Mouse (Mus musculus): ENCODE data around the gene Dhrs7. TPM values are rescaled to one million over a fixed set of nuclear protein-coding genes. Genes with fewer than 3 reads are reported as not detected.
"Not testable (repeated sequence)": the region's sequence is repeated elsewhere in the genome, so short reads cannot be mapped to it uniquely, and the experiment has no call there.

Dhrs7 gene
- polyA plus RNA-seq, 1 experiment from 2014 or later, result 12.8 TPM

- H3K27me3 ChIP-seq (ENCODE audit: control insufficient read depth, insufficient read depth, low read length); ATAC-seq (ENCODE audit: low FRiP score); H3K27ac ChIP-seq (ENCODE audit: low read depth, low read length); H3K9me3 ChIP-seq (ENCODE audit: control insufficient read depth, low read length); H3K9ac ChIP-seq (ENCODE audit: low read length); H3K4me1 ChIP-seq (ENCODE audit: control insufficient read depth, insufficient read depth, low read length); H3K36me3 ChIP-seq (ENCODE audit: control insufficient read depth, insufficient read depth, low read length); H3K4me3 ChIP-seq (ENCODE audit: low read depth, low read length); H3K4me2 ChIP-seq: not testable (repeated sequence)
- DNase-seq (ENCODE audit: low spot score, missing footprints), result peak; percentile 61
- 76% methylated on average over 4 of the region's 4 CpGs for WGBS
Measured at GRCm38 (mm10) chr12:72686566-72686965, 21.9 kb upstream of the Dhrs7 start.

DNA sequence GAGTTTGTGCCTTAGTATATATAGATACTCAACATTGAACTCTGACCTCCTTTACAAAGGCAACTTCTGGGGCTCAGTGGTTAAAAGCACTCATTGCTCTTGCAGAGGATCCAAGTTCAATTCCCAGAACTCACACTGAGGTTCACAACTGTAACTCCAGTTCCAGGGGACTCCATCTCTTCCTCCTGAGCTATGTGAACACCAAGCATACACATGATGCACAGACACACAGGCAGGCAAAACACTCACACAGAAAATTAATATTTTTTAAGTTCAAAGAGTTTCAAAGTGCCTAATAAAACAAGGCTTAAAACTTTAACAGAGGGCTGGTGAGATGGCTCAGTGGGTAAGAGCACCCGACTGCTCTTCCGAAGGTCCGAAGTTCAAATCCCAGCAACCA, 18.9 kb upstream of the Dhrs7 start:
- WGBS, result 92% methylated on average over 3 of the region's 3 CpGs
- peak; percentile 57 for DNase-seq (ENCODE audit: low spot score, missing footprints)
- H3K27me3 ChIP-seq (ENCODE audit: control insufficient read depth, insufficient read depth, low read length), result no peaks in the 10 kb centered on the region
- H3K27ac ChIP-seq (ENCODE audit: low read depth, low read length), result no peak overlapping the region
- H3K9me3 ChIP-seq (ENCODE audit: control insufficient read depth, low read length), result no peaks in the 10 kb centered on the region
- H3K4me3 ChIP-seq (ENCODE audit: low read depth, low read length), result no peak overlapping the region
- no peak overlapping the region for H3K9ac ChIP-seq (ENCODE audit: low read length)
- no peak for ATAC-seq (ENCODE audit: low FRiP score)
- no peaks in the 10 kb centered on the region for H3K36me3 ChIP-seq (ENCODE audit: control insufficient read depth, insufficient read depth, low read length)
- H3K4me2 ChIP-seq, result no peak overlapping the region
- H3K4me1 ChIP-seq (ENCODE audit: control insufficient read depth, insufficient read depth, low read length), result no peaks in the 10 kb centered on the region

- Histone ChIP-seq H3K9ac (ENCODE audit: low read length) (no peak overlapping the region), H3K27ac (ENCODE audit: low read depth, low read length) (no peak overlapping the region), H3K4me1 (ENCODE audit: control insufficient read depth, insufficient read depth, low read length) (no peaks in the 10 kb centered on the region), H3K27me3 (ENCODE audit: control insufficient read depth, insufficient read depth, low read length) (no peaks in the 10 kb centered on the region), H3K9me3 (ENCODE audit: control insufficient read depth, low read length) (no peaks in the 10 kb centered on the region), H3K36me3 (ENCODE audit: control insufficient read depth, insufficient read depth, low read length) (no peaks in the 10 kb centered on the region), H3K4me2 (no peak overlapping the region), H3K4me3 (ENCODE audit: low read depth, low read length) (no peak overlapping the region)
- no peak for ATAC-seq (ENCODE audit: low FRiP score)
- peak; percentile 62 for DNase-seq (ENCODE audit: low spot score, missing footprints)
- WGBS, result 58% methylated on average over 8 of the region's 8 CpGs
Measured at GRCm38 (mm10) chr12:72682511-72683282, 18.0 kb upstream of the Dhrs7 start.

- H3K4me3 ChIP-seq (ENCODE audit: low read depth, low read length), result no peak overlapping the region
- no peak overlapping the region for H3K27ac ChIP-seq (ENCODE audit: low read depth, low read length)
- H3K9ac ChIP-seq (ENCODE audit: low read length), result no peak overlapping the region
- DNase-seq (ENCODE audit: low spot score, missing footprints), result no peak
- no peaks in the 10 kb centered on the region for H3K27me3 ChIP-seq (ENCODE audit: control insufficient read depth, insufficient read depth, low read length)
- no peak for ATAC-seq (ENCODE audit: low FRiP score)
- 89% methylated on average over 1 of the region's 1 CpGs for WGBS
- H3K9me3 ChIP-seq (ENCODE audit: control insufficient read depth, low read length), result no peaks in the 10 kb centered on the region
- no peaks in the 10 kb centered on the region for H3K36me3 ChIP-seq (ENCODE audit: control insufficient read depth, insufficient read depth, low read length)
- no peak overlapping the region for H3K4me2 ChIP-seq
- no peaks in the 10 kb centered on the region for H3K4me1 ChIP-seq (ENCODE audit: control insufficient read depth, insufficient read depth, low read length)
Measured at GRCm38 (mm10) chr12:72681919-72682318, 17.2 kb upstream of the Dhrs7 start.

DNA sequence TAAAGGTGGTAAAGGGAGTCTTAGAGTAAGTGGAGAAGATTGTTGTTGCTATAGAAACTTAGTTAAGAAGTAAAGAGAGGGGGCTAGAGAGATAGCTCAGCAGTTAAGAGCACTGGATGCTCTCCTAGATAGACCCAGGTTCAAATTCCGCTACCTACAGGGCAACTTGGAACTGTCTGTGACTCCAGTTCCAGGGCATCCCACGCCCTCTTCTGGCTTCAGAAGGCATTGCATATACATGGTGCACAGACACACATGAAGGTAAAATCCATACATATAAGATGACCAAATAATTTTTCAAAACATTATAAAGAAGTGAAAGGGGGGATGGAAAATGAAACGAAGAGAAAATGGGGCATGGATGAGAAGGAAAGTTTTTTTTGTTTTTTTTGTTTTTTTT, 14.9 kb upstream of the Dhrs7 start:
- H3K4me1 ChIP-seq (ENCODE audit: control insufficient read depth, insufficient read depth, low read length), result no peaks in the 10 kb centered on the region
- no peak overlapping the region for H3K4me3 ChIP-seq (ENCODE audit: low read depth, low read length)
- no peaks in the 10 kb centered on the region for H3K36me3 ChIP-seq (ENCODE audit: control insufficient read depth, insufficient read depth, low read length)
- no peak overlapping the region for H3K27ac ChIP-seq (ENCODE audit: low read depth, low read length)
- no peaks in the 10 kb centered on the region for H3K27me3 ChIP-seq (ENCODE audit: control insufficient read depth, insufficient read depth, low read length)
- DNase-seq (ENCODE audit: low spot score, missing footprints) (peak; percentile 12), ATAC-seq (ENCODE audit: low FRiP score) (no peak)
- 68% methylated on average over 3 of the region's 3 CpGs for WGBS
- H3K4me2 ChIP-seq, result no peak overlapping the region
- no peaks in the 10 kb centered on the region for H3K9me3 ChIP-seq (ENCODE audit: control insufficient read depth, low read length)
- no peak overlapping the region for H3K9ac ChIP-seq (ENCODE audit: low read length)

DNA sequence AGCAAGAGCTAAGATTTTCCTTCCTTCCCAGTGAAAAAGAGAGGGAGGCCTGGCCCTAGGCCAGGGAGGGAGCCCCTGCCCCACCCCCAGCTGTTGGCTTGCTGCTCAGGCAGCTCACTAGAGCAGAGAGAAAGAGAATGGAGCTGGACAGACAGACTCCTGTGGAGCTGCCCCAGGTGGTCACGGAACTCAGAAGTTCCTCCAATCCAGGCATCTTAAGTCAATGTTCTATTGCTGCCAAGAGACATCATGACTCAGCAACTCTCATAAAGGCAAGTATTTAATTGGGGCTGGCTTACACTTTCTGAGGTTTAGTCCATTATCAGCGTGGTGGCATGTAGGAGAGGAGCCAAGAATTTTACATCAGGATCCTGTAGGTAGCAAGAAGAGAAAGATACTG, 10.1 kb upstream of the Dhrs7 start:
- H3K36me3 ChIP-seq (ENCODE audit: control insufficient read depth, insufficient read depth, low read length), result no peaks in the 10 kb centered on the region
- 73% methylated on average over 2 of the region's 2 CpGs for WGBS
- no peaks in the 10 kb centered on the region for H3K4me1 ChIP-seq (ENCODE audit: control insufficient read depth, insufficient read depth, low read length)
- no peak overlapping the region for H3K9ac ChIP-seq (ENCODE audit: low read length)
- DNase-seq (ENCODE audit: low spot score, missing footprints) (no peak), ATAC-seq (ENCODE audit: low FRiP score) (no peak)
- no peak overlapping the region for H3K4me2 ChIP-seq
- no peak overlapping the region for H3K27ac ChIP-seq (ENCODE audit: low read depth, low read length)
- H3K9me3 ChIP-seq (ENCODE audit: control insufficient read depth, low read length), result no peaks in the 10 kb centered on the region
- H3K27me3 ChIP-seq (ENCODE audit: control insufficient read depth, insufficient read depth, low read length), result no peaks in the 10 kb centered on the region
- no peak overlapping the region for H3K4me3 ChIP-seq (ENCODE audit: low read depth, low read length)

DNA sequence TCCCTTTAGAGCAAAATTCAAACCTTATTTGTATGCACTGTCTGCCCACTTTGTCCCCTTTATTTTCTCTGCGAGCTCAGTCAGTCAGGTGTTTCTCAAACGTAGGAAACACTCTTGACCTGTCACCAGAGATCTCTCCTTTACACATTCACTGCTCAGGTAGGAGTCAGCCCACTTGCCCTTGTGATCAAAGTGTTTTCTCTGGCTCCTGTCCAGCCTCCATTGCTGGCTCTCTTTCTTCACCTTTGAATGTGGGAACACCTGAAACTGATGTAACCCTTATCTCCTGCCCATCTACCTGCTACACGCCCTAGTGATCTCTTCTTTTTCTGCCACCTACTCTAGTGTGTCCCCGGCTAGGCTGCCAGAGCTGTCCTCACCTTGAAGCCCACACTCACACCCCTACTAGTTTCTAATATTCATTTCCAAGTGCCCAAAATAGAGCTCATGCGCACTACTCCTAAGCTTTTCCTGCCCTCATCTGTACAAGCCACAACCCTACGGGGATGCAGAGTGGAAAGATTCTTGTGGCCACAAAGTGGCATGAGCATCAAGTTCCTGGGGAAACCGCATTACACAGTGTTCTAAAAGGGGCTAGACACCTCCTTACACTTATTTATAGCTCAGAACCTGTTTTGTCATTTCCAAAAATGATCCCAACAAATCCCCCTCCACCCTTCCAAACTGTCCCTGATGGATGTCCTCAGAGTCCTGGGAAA, 9.5 kb upstream of the Dhrs7 start:
- H3K9me3 ChIP-seq (ENCODE audit: control insufficient read depth, low read length), result no peaks in the 10 kb centered on the region
- H3K4me3 ChIP-seq (ENCODE audit: low read depth, low read length), result no peak overlapping the region
- H3K27ac ChIP-seq (ENCODE audit: low read depth, low read length), result no peak overlapping the region
- H3K4me2 ChIP-seq, result no peak overlapping the region
- H3K36me3 ChIP-seq (ENCODE audit: control insufficient read depth, insufficient read depth, low read length), result no peaks in the 10 kb centered on the region
- H3K9ac ChIP-seq (ENCODE audit: low read length), result no peak overlapping the region
- ATAC-seq (ENCODE audit: low FRiP score), result no peak
- peak; percentile 12 for DNase-seq (ENCODE audit: low spot score, missing footprints)
- H3K27me3 ChIP-seq (ENCODE audit: control insufficient read depth, insufficient read depth, low read length), result no peaks in the 10 kb centered on the region
- WGBS, result 84% methylated on average over 7 of the region's 7 CpGs
- H3K4me1 ChIP-seq (ENCODE audit: control insufficient read depth, insufficient read depth, low read length), result no peaks in the 10 kb centered on the region

GRCm38 (mm10) chr12:72671516-72672135, 6.9 kb upstream of the Dhrs7 start:
- H3K27me3 ChIP-seq (ENCODE audit: control insufficient read depth, insufficient read depth, low read length), result no peaks in the 10 kb centered on the region
- ATAC-seq (ENCODE audit: low FRiP score) (no peak), DNase-seq (ENCODE audit: low spot score, missing footprints) (no peak)
- no peak overlapping the region for H3K4me3 ChIP-seq (ENCODE audit: low read depth, low read length)
- H3K9ac ChIP-seq (ENCODE audit: low read length), result no peak overlapping the region
- 93% methylated on average over 6 of the region's 6 CpGs for WGBS
- H3K9me3 ChIP-seq (ENCODE audit: control insufficient read depth, low read length), result no peaks in the 10 kb centered on the region
- no peaks in the 10 kb centered on the region for H3K4me1 ChIP-seq (ENCODE audit: control insufficient read depth, insufficient read depth, low read length)
- H3K27ac ChIP-seq (ENCODE audit: low read depth, low read length), result no peak overlapping the region
- no peak overlapping the region for H3K4me2 ChIP-seq
- H3K36me3 ChIP-seq (ENCODE audit: control insufficient read depth, insufficient read depth, low read length), result no peaks in the 10 kb centered on the region

DNA sequence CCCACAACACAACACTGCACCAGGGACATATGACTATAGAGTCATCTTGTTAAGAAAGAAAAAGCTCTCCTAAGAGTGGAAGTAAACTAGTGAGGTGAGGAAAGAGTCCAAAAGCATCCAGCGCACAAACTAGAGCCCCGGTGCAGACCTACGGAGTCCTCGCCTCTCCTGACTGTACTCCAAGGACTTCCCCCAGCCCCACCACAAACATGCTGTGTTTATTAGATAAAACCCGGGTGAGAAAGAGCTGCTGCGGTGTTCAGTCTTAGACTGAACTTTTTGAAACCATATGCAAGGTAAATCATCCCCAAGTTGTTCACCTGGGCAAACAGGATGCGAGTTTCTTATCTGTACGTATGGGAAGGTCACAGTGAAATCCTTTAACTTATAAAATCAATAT, 6.2 kb upstream of the Dhrs7 start:
- Histone ChIP-seq H3K27ac (ENCODE audit: low read depth, low read length) (no peak overlapping the region), H3K4me1 (ENCODE audit: control insufficient read depth, insufficient read depth, low read length) (no peaks in the 10 kb centered on the region), H3K27me3 (ENCODE audit: control insufficient read depth, insufficient read depth, low read length) (no peaks in the 10 kb centered on the region), H3K4me2 (no peak overlapping the region), H3K9me3 (ENCODE audit: control insufficient read depth, low read length) (no peaks in the 10 kb centered on the region), H3K9ac (ENCODE audit: low read length) (no peak overlapping the region), H3K4me3 (ENCODE audit: low read depth, low read length) (no peak overlapping the region), H3K36me3 (ENCODE audit: control insufficient read depth, insufficient read depth, low read length) (no peaks in the 10 kb centered on the region)
- WGBS, result 93% methylated on average over 8 of the region's 8 CpGs
- DNase-seq (ENCODE audit: low spot score, missing footprints), result no peak
- ATAC-seq (ENCODE audit: low FRiP score), result no peak
